Mouse (Mus musculus) midbrain, embryonic 11.5 days (tissue): ENCODE data around the gene Iqschfp. TPM values are rescaled to one million over a fixed set of nuclear protein-coding genes. Genes with fewer than 3 reads are reported as not detected.

Experiments
- ATAC-seq: fragments of 200-750 bp; cut with Nextera tagmentation; 2 replicates; pipeline ENCODE4 v1.8.0; 2017; ENCODE audit warnings: moderate TSS enrichment, moderate library complexity; ENCODE audit not compliant: low FRiP score
- DNase-seq: peaks from one replicate; pipeline ENCODE4 v3.0.0; 2015; ENCODE audit warnings: low spot score; ENCODE audit errors: missing footprints
- H3K27ac ChIP-seq: fragments of 300-500 bp; sonication (generic); 2 replicates; pipeline ENCODE4 v1.5.1; 2014; ENCODE audit warnings: low read depth, low read length
- H3K27me3 ChIP-seq: fragments of 300-500 bp; sonication (generic); 2 replicates; pipeline ENCODE4 v1.6.1; 2014; ENCODE audit warnings: mild to moderate bottlenecking, low read length, moderate library complexity, mixed read lengths; ENCODE audit not compliant: control insufficient read depth, insufficient read depth
- H3K36me3 ChIP-seq: fragments of 300-500 bp; sonication (generic); 2 replicates; pipeline ENCODE4 v1.6.1; 2014; ENCODE audit warnings: mild to moderate bottlenecking, low read length, moderate library complexity, mixed read lengths; ENCODE audit not compliant: control insufficient read depth, insufficient read depth
- H3K4me1 ChIP-seq: fragments of 300-500 bp; sonication (generic); 2 replicates; pipeline ENCODE4 v1.6.1; 2014; ENCODE audit warnings: low read length; ENCODE audit not compliant: control insufficient read depth, insufficient read depth
- H3K4me2 ChIP-seq: fragments of 300-500 bp; sonication (generic); 2 replicates; pipeline ENCODE4 v1.6.1; 2014; ENCODE audit warnings: mild to moderate bottlenecking, moderate library complexity
- H3K4me3 ChIP-seq: fragments of 300-500 bp; sonication (generic); 2 replicates; pipeline ENCODE4 v1.5.1; 2014; ENCODE audit warnings: low read depth, low read length
- H3K9ac ChIP-seq: fragments of 300-500 bp; sonication (generic); 2 replicates; pipeline ENCODE4 v1.6.1; 2014; ENCODE audit warnings: low read length
- H3K9me3 ChIP-seq: fragments of 300-500 bp; sonication (generic); 2 replicates; pipeline ENCODE4 v1.6.1; 2016; ENCODE audit warnings: low read length; ENCODE audit not compliant: control insufficient read depth
- WGBS: fragments of 180-500 bp; shearing (Covaris S2); extraction: QIAGEN DNeasy Blood & Tissue Kit; methylation state at CpG from one replicate; pipeline ENCODE4 v1.1.7; 2014; 5-methylcytosine and 5-hydroxymethylcytosine counted together
- polyA plus RNA-seq: library from polyadenylated mRNA; unstranded; fragments of >200 nt; fragmentation: Nextera tagmentation; extraction: Ambion mirVana; gene quantifications from 2 replicates; pipeline ENCODE4 v1.2.1, GENCODE M21; 2014

Iqschfp gene
- polyA plus RNA-seq, 1 experiment from 2014 or later: 2.6 TPM

- no peak overlapping the region for H3K4me3 ChIP-seq
- no peaks in the 10 kb centered on the region for H3K36me3 ChIP-seq
- peaks cover 2% of the 10 kb centered on the region for H3K4me1 ChIP-seq
- DNase-seq (peak; percentile 92), ATAC-seq (peak; percentile 61)
- WGBS: 50% methylated on average over 9 of the region's 9 CpGs
- no peak overlapping the region for H3K9ac ChIP-seq
- H3K9me3 ChIP-seq: no peaks in the 10 kb centered on the region
- H3K27ac ChIP-seq: no peak overlapping the region
- no peaks in the 10 kb centered on the region for H3K27me3 ChIP-seq
- H3K4me2 ChIP-seq: no peak overlapping the region
Observed at GRCm38 (mm10) chr3:68045475-68046416, 153.7 kb downstream of the Iqschfp start.

- H3K9me3 ChIP-seq: no peaks in the 10 kb centered on the region
- ATAC-seq: no peak
- WGBS: 44% methylated on average over 2 of the region's 2 CpGs
- H3K4me2 ChIP-seq: no peak overlapping the region
- H3K4me1 ChIP-seq: no peaks in the 10 kb centered on the region
- H3K36me3 ChIP-seq: no peaks in the 10 kb centered on the region
- H3K9ac ChIP-seq: no peak overlapping the region
- no peaks in the 10 kb centered on the region for H3K27me3 ChIP-seq
- H3K27ac ChIP-seq: no peak overlapping the region
- no peak overlapping the region for H3K4me3 ChIP-seq
- DNase-seq: peak; percentile 92
Observed at GRCm38 (mm10) chr3:68053538-68053937, 161.5 kb downstream of the Iqschfp start.

GRCm38 (mm10) chr3:68055071-68055470 is 163.0 kb downstream of the Iqschfp start:
- Histone ChIP-seq H3K36me3 (no peaks in the 10 kb centered on the region), H3K4me1 (no peaks in the 10 kb centered on the region), H3K4me3 (no peak overlapping the region), H3K4me2 (no peak overlapping the region), H3K9me3 (no peaks in the 10 kb centered on the region), H3K27ac (no peak overlapping the region), H3K27me3 (no peaks in the 10 kb centered on the region), H3K9ac (no peak overlapping the region)
- DNase-seq (no peak), ATAC-seq (no peak)
- 69% methylated on average over 13 of the region's 13 CpGs for WGBS

- no peaks in the 10 kb centered on the region for H3K4me1 ChIP-seq
- WGBS: 58% methylated on average over 23 of the region's 23 CpGs
- no peaks in the 10 kb centered on the region for H3K9me3 ChIP-seq
- no peak overlapping the region for H3K4me3 ChIP-seq
- peak; percentile 98 for DNase-seq
- H3K9ac ChIP-seq: no peak overlapping the region
- H3K4me2 ChIP-seq: 0 out of 2 replicates have a peak overlapping the region, but pooled peaks have one; percentile 4
- no peak overlapping the region for H3K27ac ChIP-seq
- H3K27me3 ChIP-seq: no peaks in the 10 kb centered on the region
- H3K36me3 ChIP-seq: no peaks in the 10 kb centered on the region
- no peak for ATAC-seq
Observed at GRCm38 (mm10) chr3:68056373-68057275, 164.6 kb downstream of the Iqschfp start.

- Histone ChIP-seq H3K4me3 (no peak overlapping the region), H3K4me2 (no peak overlapping the region), H3K4me1 (no peaks in the 10 kb centered on the region), H3K36me3 (no peaks in the 10 kb centered on the region), H3K9ac (no peak overlapping the region), H3K27me3 (no peaks in the 10 kb centered on the region), H3K27ac (no peak overlapping the region), H3K9me3 (no peaks in the 10 kb centered on the region)
- 41% methylated on average over 2 of the region's 2 CpGs for WGBS
- peak; percentile 87 for DNase-seq
- peak; percentile 52; the same call in 1 of the 2 replicates for ATAC-seq
Observed at GRCm38 (mm10) chr3:68059162-68059800, 167.2 kb downstream of the Iqschfp start.

- Histone ChIP-seq H3K27ac (no peak within 1 kb of the TSS), H3K9me3 (no peaks in the 10 kb centered on the region), H3K36me3 (no peaks in the 10 kb centered on the region), H3K4me2 (no peak within 1 kb of the TSS), H3K27me3 (no peaks in the 10 kb centered on the region), H3K4me3 (no peak within 1 kb of the TSS), H3K4me1 (no peaks in the 10 kb centered on the region), H3K9ac (no peak within 1 kb of the TSS)
- 38% methylated on average over 12 of the region's 12 CpGs for WGBS
- DNase-seq (no peak), ATAC-seq (no peak)
Observed at GRCm38 (mm10) chr3:68064731-68065130, 172.7 kb downstream of the Iqschfp start, which contains the start of gene Schip1. TSS of gene Schip1 (plus strand) at chr3:68064802.

GRCm38 (mm10) chr3:68071395-68072386 is 179.7 kb downstream of the Iqschfp start:
- H3K27me3 ChIP-seq: no peaks in the 10 kb centered on the region
- no peaks in the 10 kb centered on the region for H3K36me3 ChIP-seq
- no peak overlapping the region for H3K9ac ChIP-seq
- no peaks in the 10 kb centered on the region for H3K4me1 ChIP-seq
- H3K27ac ChIP-seq: no peak overlapping the region
- no peak overlapping the region for H3K4me3 ChIP-seq
- no peak for DNase-seq
- 82% methylated on average over 9 of the region's 9 CpGs for WGBS
- H3K9me3 ChIP-seq: no peaks in the 10 kb centered on the region
- no peak for ATAC-seq
- H3K4me2 ChIP-seq: no peak overlapping the region

- ATAC-seq: no peak
- Histone ChIP-seq H3K9me3 (no peaks in the 10 kb centered on the region), H3K4me2 (no peak overlapping the region), H3K27ac (no peak overlapping the region), H3K4me3 (no peak overlapping the region), H3K9ac (no peak overlapping the region), H3K4me1 (no peaks in the 10 kb centered on the region), H3K36me3 (no peaks in the 10 kb centered on the region), H3K27me3 (no peaks in the 10 kb centered on the region)
- 83% methylated on average over 4 of the region's 4 CpGs for WGBS
- DNase-seq: no peak
Observed at GRCm38 (mm10) chr3:68077406-68077805, 185.4 kb downstream of the Iqschfp start.
